ENCODE assay signal across 8 mouse cellular contexts in the genomic region with DNA sequence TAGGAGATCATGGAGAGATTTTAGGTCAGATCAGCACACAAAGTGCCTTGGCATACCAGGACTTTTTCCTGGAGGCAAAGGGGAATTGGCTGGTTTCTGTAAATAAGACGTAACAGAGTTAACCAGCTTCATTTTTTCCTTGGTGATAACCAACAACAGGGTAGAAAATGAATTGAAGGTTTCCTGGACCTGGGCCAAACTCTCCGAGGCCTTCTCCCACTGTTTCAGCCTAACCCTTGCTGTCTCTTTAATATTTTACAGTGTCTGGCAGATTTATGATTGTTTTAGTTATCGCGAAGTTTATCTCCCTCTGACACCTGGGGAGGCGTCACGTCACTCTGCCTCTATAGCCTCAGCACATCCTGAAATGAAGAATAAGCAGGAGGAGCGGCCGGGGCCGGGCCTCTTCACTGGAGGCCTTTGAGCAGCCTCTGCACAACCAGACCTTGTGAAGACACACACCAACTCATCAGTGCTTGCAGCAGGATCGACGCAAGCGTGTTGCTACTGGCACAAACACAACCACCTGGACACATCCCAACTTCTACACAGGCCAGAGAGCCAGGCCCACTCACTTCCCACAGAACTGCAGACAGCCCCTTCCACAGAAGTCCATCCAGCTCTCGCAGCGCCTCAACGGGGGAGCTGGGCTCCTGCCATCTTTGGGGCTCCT.
A peak's percentile ranks its signal among the peaks of the same experiment; 100 is the strongest.
DNase-seq lines count a peak whose midpoint lies in the region; ATAC-seq and TF ChIP-seq lines count a peak whose summit lies in the region.
"Had no signal": no experiment of that assay in that cellular context is flagged by ENCODE, and none has a peak within 500 bp of the region (broad histone marks: within the 10 kb centered on the region; RNA-seq: fewer than 3 reads in every experiment).

No protein-coding gene starts in this region.

- H3K9ac ChIP-seq in lung, embryonic 15.5 days, result no peak overlapping the region; the same call in 1 of the 2 replicates
- no peak overlapping the region for H3K9ac ChIP-seq in embryonic facial prominence, embryonic 13.5 days
- H3K9ac ChIP-seq in intestine, embryonic 15.5 days, result no peak overlapping the region
- no peak overlapping the region for H3K9ac ChIP-seq in liver, embryonic 14.5 days (replicated peaks)

- H3K27me3 ChIP-seq in lung, embryonic 15.5 days, result no peaks in the 10 kb centered on the region
- no peaks in the 10 kb centered on the region for H3K27me3 ChIP-seq in cerebellum, adult 2 months (ENCODE audit: control insufficient read depth, insufficient read depth, low read length)
- H3K27me3 ChIP-seq in embryonic facial prominence, embryonic 13.5 days, result no peaks in the 10 kb centered on the region; the same call in 1 of the 2 replicates
- no peaks in the 10 kb centered on the region for H3K27me3 ChIP-seq in intestine, embryonic 15.5 days (replicated peaks)
- no peaks in the 10 kb centered on the region for H3K27me3 ChIP-seq in liver, embryonic 14.5 days (ENCODE audit: control insufficient read depth, insufficient read depth, low read length)

- peak overlapping the region; percentile 20; the same call in 1 of the 2 replicates for H3K4me2 ChIP-seq in lung, embryonic 15.5 days
- H3K4me2 ChIP-seq in embryonic facial prominence, embryonic 13.5 days, result no peak overlapping the region; the same call in 1 of the 2 replicates
- H3K4me2 ChIP-seq in intestine, embryonic 15.5 days (replicated peaks), result peak overlapping the region; percentile 46
- no peak overlapping the region for H3K4me2 ChIP-seq in liver, embryonic 14.5 days (ENCODE audit: low read depth)

- no peak overlapping the region for H3K27ac ChIP-seq in lung, embryonic 15.5 days
- no peak overlapping the region for H3K27ac ChIP-seq in cerebellum, adult 2 months (ENCODE audit: insufficient read depth, low read length)
- peak overlapping the region; percentile 39; the same call in 1 of the 2 replicates for H3K27ac ChIP-seq in embryonic facial prominence, embryonic 13.5 days
- H3K27ac ChIP-seq in intestine, embryonic 15.5 days, result no peak overlapping the region
- no peak overlapping the region for H3K27ac ChIP-seq in liver, embryonic 14.5 days

- H3K4me3 ChIP-seq in lung, embryonic 15.5 days, result no peak overlapping the region
- H3K4me3 ChIP-seq in cerebellum, adult 2 months (replicated peaks; ENCODE audit: insufficient read depth, low read depth, low read length), result peak overlapping the region; percentile 28
- H3K4me3 ChIP-seq in embryonic facial prominence, embryonic 13.5 days, result no peak overlapping the region
- no peak overlapping the region for H3K4me3 ChIP-seq in intestine, embryonic 15.5 days (replicated peaks)
- no peak overlapping the region for H3K4me3 ChIP-seq in liver, embryonic 14.5 days (ENCODE audit: insufficient read depth in 1 of 2, low read depth in 2 of 2, low read length in 2 of 2)
- H3K4me3 ChIP-seq: megakaryocyte, embryonic 14.5 days had no signal

- WGBS in lung, embryonic 15.5 days, result 33% methylated on average over 15 of the region's 15 CpGs
- WGBS in cerebellum, adult 2 months, result 13% methylated on average over 15 of the region's 15 CpGs
- 75% methylated on average over 15 of the region's 15 CpGs for WGBS in embryonic facial prominence, embryonic 13.5 days
- 43% methylated on average over 15 of the region's 15 CpGs for WGBS in intestine, embryonic 15.5 days
- 51% methylated on average over 15 of the region's 15 CpGs for WGBS in liver, embryonic 14.5 days (ENCODE audit: insufficient replicate concordance)

- no peak for TF ChIP-seq POLR2A in cerebellum, adult 2 months (IDR thresholded peaks at IDR 0.05; ENCODE audit: borderline replicate concordance, insufficient read depth, low read length)

- 0 out of 2 replicates have a peak, but pooled peaks have one; percentile 28 for TF ChIP-seq EP300 in liver, embryonic 14.5 days (IDR thresholded peaks at IDR 0.05; ENCODE audit: low read depth)

- no peak for DNase-seq in lung, postnatal 36 days
- DNase-seq in cerebellum, adult 2 months, result peak; percentile 54
- no peak for DNase-seq in liver, embryonic 14.5 days (ENCODE audit: low read depth in 3 of 3, low spot score in 3 of 3)
- no peak for DNase-seq in spleen, postnatal 36 days (ENCODE audit: low spot score in 2 of 2)

- no peaks in the 10 kb centered on the region for H3K9me3 ChIP-seq in lung, embryonic 15.5 days
- H3K9me3 ChIP-seq in embryonic facial prominence, embryonic 13.5 days, result no peaks in the 10 kb centered on the region
- no peaks in the 10 kb centered on the region for H3K9me3 ChIP-seq in intestine, embryonic 15.5 days
- no peaks in the 10 kb centered on the region for H3K9me3 ChIP-seq in liver, embryonic 14.5 days (ENCODE audit: control insufficient read depth, low read length)

- no peak for ATAC-seq in lung, embryonic 15.5 days (ENCODE audit: borderline replicate concordance, extremely low read depth, low FRiP score, low TSS enrichment)
- 0 out of 2 replicates have a peak, but pooled peaks have one; percentile 52 for ATAC-seq in embryonic facial prominence, embryonic 13.5 days (ENCODE audit: insufficient number of reproducible peaks, insufficient read depth, low FRiP score, low TSS enrichment, low read depth)
- peak; percentile 88 for ATAC-seq in intestine, embryonic 15.5 days
- ATAC-seq in liver, embryonic 14.5 days (ENCODE audit: insufficient read depth), result no peak

- H3K36me3 ChIP-seq in lung, embryonic 15.5 days, result no peaks in the 10 kb centered on the region
- no peaks in the 10 kb centered on the region for H3K36me3 ChIP-seq in embryonic facial prominence, embryonic 13.5 days
- H3K36me3 ChIP-seq in intestine, embryonic 15.5 days, result no peaks in the 10 kb centered on the region
- no peaks in the 10 kb centered on the region for H3K36me3 ChIP-seq in liver, embryonic 14.5 days (replicated peaks; ENCODE audit: control insufficient read depth, insufficient read depth, low read depth)

- H3K4me1 ChIP-seq in lung, embryonic 15.5 days, result peaks cover 10% of the 10 kb centered on the region
- H3K4me1 ChIP-seq in cerebellum, adult 2 months (ENCODE audit: control insufficient read depth, insufficient read depth, low read length), result no peaks in the 10 kb centered on the region
- peaks cover 23% of the 10 kb centered on the region for H3K4me1 ChIP-seq in embryonic facial prominence, embryonic 13.5 days
- 0 out of 2 replicates have a peak, but pooled peaks cover 4% of the 10 kb centered on the region for H3K4me1 ChIP-seq in intestine, embryonic 15.5 days (replicated peaks)
- peaks cover 12 to 29% of the 10 kb centered on the region in 2 experiments for H3K4me1 ChIP-seq in liver, embryonic 14.5 days (replicated peaks; ENCODE audit: control insufficient read depth in 2 of 2, insufficient read depth in 2 of 2, low read length in 1 of 2)

- TF ChIP-seq CTCF in cerebellum, adult 2 months (IDR thresholded peaks at IDR 0.05; ENCODE audit: borderline replicate concordance, insufficient read depth, low read depth, low read length), result no peak
- no peak for TF ChIP-seq CTCF in liver, embryonic 14.5 days (IDR thresholded peaks at IDR 0.05; ENCODE audit: low read depth)

Comparison
In these comparisons a context has a peak if more than half of its experiments do, and no peak if none do; other contexts are left out.
1. ATAC-seq: peak in embryonic facial prominence, embryonic 13.5 days (single experiment) and intestine, embryonic 15.5 days (single experiment); none in lung, embryonic 15.5 days (single experiment) and liver, embryonic 14.5 days (single experiment).
2. H3K4me2 ChIP-seq: peak in lung, embryonic 15.5 days (single experiment) and intestine, embryonic 15.5 days (single experiment); none in embryonic facial prominence, embryonic 13.5 days (single experiment) and liver, embryonic 14.5 days (single experiment).
3. DNase-seq: peak in cerebellum, adult 2 months (2 of 2); none in lung, postnatal 36 days (single experiment), liver, embryonic 14.5 days (0 of 3) and spleen, postnatal 36 days (0 of 2).